Mouse (Mus musculus) lung, embryonic 14.5 days (tissue): ENCODE data around the gene Foxp3. TPM values are rescaled to one million over a fixed set of nuclear protein-coding genes. Genes with fewer than 3 reads are reported as not detected.

Experiments used
- ATAC-seq: fragments of 200-750 bp; cut with Nextera tagmentation; 2 replicates; pipeline ENCODE4 v1.8.0; 2017; ENCODE audit warnings: mild to moderate bottlenecking, moderate TSS enrichment, moderate library complexity; ENCODE audit not compliant: insufficient read depth
- DNase-seq: peaks from one replicate; pipeline ENCODE4 v3.0.0-alpha.2; 2015
- H3K27ac ChIP-seq: fragments of 300-500 bp; sonication (generic); 2 replicates; pipeline ENCODE4 v1.5.1; 2014; ENCODE audit warnings: low read depth, mild to moderate bottlenecking, moderate library complexity
- H3K27me3 ChIP-seq: fragments of 300-500 bp; sonication (generic); 2 replicates; pipeline ENCODE4 v1.6.1; 2014; ENCODE audit warnings: low read length, control low read depth; ENCODE audit not compliant: insufficient read depth
- H3K36me3 ChIP-seq: fragments of 300-500 bp; sonication (generic); 2 replicates; pipeline ENCODE4 v1.6.1; 2014; ENCODE audit warnings: control low read depth; ENCODE audit not compliant: insufficient read depth
- H3K4me1 ChIP-seq: fragments of 300-500 bp; sonication (generic); 2 replicates; pipeline ENCODE4 v1.6.1; 2014; ENCODE audit warnings: antibody characterized with exemption, control low read depth; ENCODE audit not compliant: insufficient read depth
- H3K4me2 ChIP-seq: fragments of 300-500 bp; sonication (generic); 2 replicates; pipeline ENCODE4 v1.6.1; 2014; ENCODE audit warnings: mild to moderate bottlenecking
- H3K4me3 ChIP-seq: fragments of 300-500 bp; sonication (generic); 2 replicates; pipeline ENCODE4 v1.5.1; 2014; ENCODE audit warnings: low read depth, low read length
- H3K9ac ChIP-seq: fragments of 300-500 bp; sonication (generic); 2 replicates; pipeline ENCODE4 v1.6.1; 2014
- H3K9me3 ChIP-seq: fragments of 300-500 bp; sonication (generic); 2 replicates; pipeline ENCODE4 v1.6.1; 2016; ENCODE audit warnings: low read depth, low read length, control low read depth
- CTCF ChIP-seq: IDR thresholded peaks from 2 replicates; pipeline ENCODE4 v1.5.1; 2016; ENCODE audit warnings: antibody characterized with exemption, low read depth
- WGBS: fragments of 180-500 bp; shearing (Covaris S2); extraction: QIAGEN DNeasy Blood & Tissue Kit; methylation state at CpG from one replicate; pipeline ENCODE4 v1.1.7; 2014; 5-methylcytosine and 5-hydroxymethylcytosine counted together
- polyA plus RNA-seq: library from polyadenylated mRNA; unstranded; fragments of >200 nt; fragmentation: Nextera tagmentation; extraction: Ambion mirVana; gene quantifications from 2 replicates; pipeline ENCODE4 v1.2.1, GENCODE M21; 2014

The Foxp3 gene
- polyA plus RNA-seq, result 0.19 TPM in 1 of 2 replicates, not detected in the other

GRCm38 (mm10) chrX:7573176-7574086 is at the start of gene Foxp3:
TSS of gene Foxp3 (plus strand) at chrX:7573644.
- H3K4me3 ChIP-seq, result peak within 1 kb of the TSS; percentile 53
- H3K27me3 ChIP-seq, result no peaks in the 10 kb centered on the region
- H3K9me3 ChIP-seq, result no peaks in the 10 kb centered on the region
- H3K9ac ChIP-seq, result peak within 1 kb of the TSS; percentile 67
- TF ChIP-seq CTCF, result no peak
- H3K27ac ChIP-seq, result peak within 1 kb of the TSS; percentile 73
- H3K4me1 ChIP-seq, result no peaks in the 10 kb centered on the region
- DNase-seq, result peak; percentile 15
- WGBS, result 15% methylated on average over 64 of the region's 72 CpGs
- no peaks in the 10 kb centered on the region for H3K36me3 ChIP-seq
- ATAC-seq, result peak; percentile 4
- H3K4me2 ChIP-seq, result peak within 1 kb of the TSS; percentile 72

- Histone ChIP-seq H3K27me3 (no peaks in the 10 kb centered on the region), H3K4me2 (no peak overlapping the region), H3K4me1 (no peaks in the 10 kb centered on the region), H3K36me3 (no peaks in the 10 kb centered on the region), H3K4me3 (no peak overlapping the region), H3K9ac (no peak overlapping the region), H3K27ac (no peak overlapping the region), H3K9me3 (no peaks in the 10 kb centered on the region)
- ATAC-seq (no peak), DNase-seq (no peak)
- TF ChIP-seq CTCF, result no peak
- WGBS, result 54% methylated on average over 3 of the region's 3 CpGs
These were observed 48.5 kb upstream of the Foxp3 start for GRCm38 (mm10) chrX:7524961-7525360.

- DNase-seq, result no peak
- no peak for TF ChIP-seq CTCF
These were observed 20.0 kb upstream of the Foxp3 start for GRCm38 (mm10) chrX:7553474-7553873.

DNA sequence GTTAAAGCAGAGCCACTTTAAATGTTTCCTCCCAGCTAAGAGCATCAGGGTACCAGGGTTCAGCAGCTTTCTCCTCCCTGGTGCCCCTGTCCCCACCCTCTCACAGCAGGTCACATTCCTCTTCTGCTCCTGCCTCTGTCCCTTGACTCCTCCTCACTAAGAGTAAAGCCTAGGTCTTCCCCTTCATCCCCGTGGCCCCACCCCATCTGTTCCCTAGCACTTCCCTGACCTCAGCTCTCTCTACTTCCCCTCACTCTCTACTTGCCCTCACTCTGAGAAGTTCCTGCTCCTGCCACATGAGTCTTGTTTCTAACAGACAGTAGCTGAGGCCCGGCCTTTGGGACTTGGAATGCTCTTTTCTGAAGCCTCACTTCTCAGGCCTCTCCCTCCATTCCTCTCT is 10.4 kb upstream of the Foxp3 start:
- no peak for TF ChIP-seq CTCF
- no peak for DNase-seq
- Histone ChIP-seq H3K9me3 (no peaks in the 10 kb centered on the region), H3K4me1 (no peaks in the 10 kb centered on the region), H3K27me3 (no peaks in the 10 kb centered on the region), H3K9ac (no peak overlapping the region), H3K4me3 (no peak overlapping the region), H3K27ac (no peak overlapping the region), H3K36me3 (no peaks in the 10 kb centered on the region), H3K4me2 (no peak overlapping the region)
- 11% methylated on average over 2 of the region's 2 CpGs for WGBS
- no peak for ATAC-seq

More at GRCm38 (mm10) chrX:7553474-7553873, 20.0 kb upstream of the Foxp3 start:
- no peaks in the 10 kb centered on the region for H3K36me3 ChIP-seq
- H3K9ac ChIP-seq, result no peak overlapping the region
- 79% methylated on average over 4 of the region's 4 CpGs for WGBS
- H3K27ac ChIP-seq, result no peak overlapping the region
- no peaks in the 10 kb centered on the region for H3K4me1 ChIP-seq
- no peaks in the 10 kb centered on the region for H3K9me3 ChIP-seq
- no peak overlapping the region for H3K4me3 ChIP-seq
- no peak for ATAC-seq
- H3K27me3 ChIP-seq, result no peaks in the 10 kb centered on the region
- no peak overlapping the region for H3K4me2 ChIP-seq

DNA sequence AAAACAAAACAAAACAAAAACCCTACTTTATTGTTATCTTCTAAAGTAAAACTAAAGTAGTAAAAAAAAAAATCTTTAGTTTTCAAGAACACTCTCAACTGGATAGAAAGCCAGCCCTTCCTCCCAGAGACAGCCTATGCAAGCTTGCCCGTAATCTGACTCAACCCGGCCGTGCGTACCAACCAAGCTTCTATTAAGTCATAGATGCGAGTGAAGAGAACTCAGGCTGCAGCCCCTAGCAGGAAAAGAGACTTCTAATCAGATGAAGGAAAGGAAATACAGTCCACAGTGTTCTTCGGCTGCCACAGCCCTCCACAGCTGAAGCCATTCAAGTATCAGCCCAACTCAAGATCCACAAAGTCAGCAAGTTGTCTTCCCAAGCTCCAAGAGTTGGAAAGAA is 7.1 kb upstream of the Foxp3 start:
- no peak for ATAC-seq
- Histone ChIP-seq H3K27ac (no peak overlapping the region), H3K27me3 (no peaks in the 10 kb centered on the region), H3K36me3 (no peaks in the 10 kb centered on the region), H3K4me3 (no peak overlapping the region), H3K4me1 (no peaks in the 10 kb centered on the region), H3K9me3 (no peaks in the 10 kb centered on the region), H3K9ac (no peak overlapping the region), H3K4me2 (no peak overlapping the region)
- DNase-seq, result no peak
- 65% methylated on average over 6 of the region's 6 CpGs for WGBS
- TF ChIP-seq CTCF, result no peak

GRCm38 (mm10) chrX:7567491-7567890 is 6.0 kb upstream of the Foxp3 start:
- no peak for DNase-seq
- no peaks in the 10 kb centered on the region for H3K36me3 ChIP-seq
- H3K4me1 ChIP-seq, result no peaks in the 10 kb centered on the region
- TF ChIP-seq CTCF, result no peak
- WGBS, result 69% methylated on average over 9 of the region's 9 CpGs
- H3K27ac ChIP-seq, result no peak overlapping the region
- no peak overlapping the region for H3K4me3 ChIP-seq
- H3K9me3 ChIP-seq, result no peaks in the 10 kb centered on the region
- no peaks in the 10 kb centered on the region for H3K27me3 ChIP-seq
- no peak; the same call in 1 of the 2 replicates for ATAC-seq
- H3K9ac ChIP-seq, result no peak overlapping the region
- no peak overlapping the region for H3K4me2 ChIP-seq

GRCm38 (mm10) chrX:7570481-7571175 is 2.8 kb upstream of the Foxp3 start:
- Histone ChIP-seq H3K27me3 (no peaks in the 10 kb centered on the region), H3K36me3 (no peaks in the 10 kb centered on the region), H3K4me1 (no peaks in the 10 kb centered on the region), H3K9me3 (no peaks in the 10 kb centered on the region), H3K27ac (no peak overlapping the region), H3K4me3 (no peak overlapping the region), H3K4me2 (no peak overlapping the region), H3K9ac (no peak overlapping the region)
- no peak for TF ChIP-seq CTCF
- 37% methylated on average over 7 of the region's 7 CpGs for WGBS
- ATAC-seq (no peak), DNase-seq (no peak)
